Mouse (Mus musculus) regulatory T cell (primary cell): ENCODE results near the gene Ckap2.

Experiments used
- in situ Hi-C: fragments of 300-600 bp; cut with MboI, MseI; formaldehyde crosslinking; loops from one replicate; pipeline ENCODE4 v1.15.1; 2025; ENCODE audit warnings: high pct_unique_total_duplicates

Gene Ckap2

GRCm38 (mm10) chr8:22185431-22186397 lies at the start of gene Ckap2:
TSS of gene Ckap2 (minus strand) at chr8:22185819.
- in situ Hi-C loops = no loop called here

- in situ Hi-C loops = no loop called here
Observed at GRCm38 (mm10) chr8:22228621-22229020, 43.0 kb upstream of the Ckap2 start.

GRCm38 (mm10) chr8:22227061-22227877 lies 41.6 kb upstream of the Ckap2 start, which contains the start of gene Thsd1:
TSS of gene Thsd1 (plus strand) at chr8:22227313.
- in situ Hi-C loops = no loop called here

- in situ Hi-C loops = no loop called here
Observed at GRCm38 (mm10) chr8:22226361-22226760, 40.7 kb upstream of the Ckap2 start.

- in situ Hi-C loops = no loop called here
Observed at GRCm38 (mm10) chr8:22214826-22215225, 29.2 kb upstream of the Ckap2 start.

- in situ Hi-C loops = no loop called here
Observed at GRCm38 (mm10) chr8:22209012-22209411, 23.4 kb upstream of the Ckap2 start.

- in situ Hi-C loops = no loop called here
Observed at GRCm38 (mm10) chr8:22207535-22207934, 21.9 kb upstream of the Ckap2 start.

GRCm38 (mm10) chr8:22199481-22199880 lies 13.9 kb upstream of the Ckap2 start:
- in situ Hi-C loops = loop anchor here (10.0 kb wide), 1 partner anchor 385 kb away; no protein-coding TSS in a partner anchor

- in situ Hi-C loops = loop anchor here (10.0 kb wide), 1 partner anchor 387 kb away; no protein-coding TSS in a partner anchor
Observed at GRCm38 (mm10) chr8:22197914-22198313, 12.3 kb upstream of the Ckap2 start.

- in situ Hi-C loops = loop anchor here (10.0 kb wide), 1 partner anchor 391 kb away; no protein-coding TSS in a partner anchor
Observed at GRCm38 (mm10) chr8:22193432-22194010, 7.9 kb upstream of the Ckap2 start.

GRCm38 (mm10) chr8:22192660-22193431 lies 7.2 kb upstream of the Ckap2 start, which contains the start of gene Vps36:
TSS of gene Vps36 (plus strand) at chr8:22192809.
- in situ Hi-C loops = loop anchor here (10.0 kb wide), 1 partner anchor 392 kb away; no protein-coding TSS in a partner anchor

GRCm38 (mm10) chr8:22184884-22185283 lies 735 bp downstream of the Ckap2 start:
- in situ Hi-C loops = no loop called here

- in situ Hi-C loops = no loop called here
Observed at GRCm38 (mm10) chr8:22175966-22176365, 9.7 kb downstream of the Ckap2 start.

GRCm38 (mm10) chr8:22169167-22169566 lies 16.5 kb downstream of the Ckap2 start:
- in situ Hi-C loops = no loop called here

GRCm38 (mm10) chr8:22166080-22166603 lies 19.5 kb downstream of the Ckap2 start, which contains the start of gene Nek3:
TSS of gene Nek3 (minus strand) at chr8:22166435.
- in situ Hi-C loops = no loop called here

- in situ Hi-C loops = no loop called here
Observed at GRCm38 (mm10) chr8:22165251-22166079, 20.2 kb downstream of the Ckap2 start.

GRCm38 (mm10) chr8:22164431-22164830 lies 21.2 kb downstream of the Ckap2 start:
- in situ Hi-C loops = no loop called here

GRCm38 (mm10) chr8:22162206-22162605 lies 23.4 kb downstream of the Ckap2 start:
- in situ Hi-C loops = no loop called here

GRCm38 (mm10) chr8:22150345-22150663 lies 35.3 kb downstream of the Ckap2 start:
- in situ Hi-C loops = no loop called here
